Mouse (Mus musculus) ovary, adult 2 months (tissue): ENCODE results near the gene Hes1. TPM values are rescaled to one million over a fixed set of nuclear protein-coding genes. Genes with fewer than 3 reads are reported as not detected.

Source experiments
- polyA plus RNA-seq: library from polyadenylated mRNA; depleted of rRNA; stranded (reverse); fragments of >200 nt; gene quantifications from 2 replicates; pipeline ENCODE4 v1.2.3, GENCODE M21; 2012; rRNA removed

The Hes1 gene
- polyA plus RNA-seq, result 307 and 412 TPM in 2 replicates

DNA sequence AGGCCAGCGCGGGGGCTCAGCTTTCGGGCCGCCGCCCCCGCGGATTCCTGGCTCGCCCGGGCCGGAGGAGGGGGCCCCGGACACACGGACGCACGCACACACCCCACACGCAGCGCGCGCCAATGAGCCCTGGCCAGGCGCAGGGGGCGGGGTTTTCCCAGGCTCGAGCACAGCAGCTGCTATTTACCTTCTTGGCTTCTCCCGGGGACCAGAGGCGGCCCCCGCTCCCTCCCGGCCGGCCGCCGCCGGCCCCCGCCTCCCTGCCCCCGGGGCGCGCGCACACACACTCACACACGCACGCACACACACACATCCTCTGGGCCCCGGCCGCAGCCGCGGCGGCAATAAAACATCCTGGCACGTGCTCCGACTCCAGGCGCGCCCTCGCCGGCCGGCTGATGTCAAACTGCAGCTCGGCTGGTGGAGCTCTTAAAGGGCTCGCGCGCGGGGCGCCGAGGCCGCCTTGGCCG, at the start of gene Hes1:
Hes1 (plus strand) TSS at position 401 of the 470 bp plus-strand sequence.

Other genes starting within 250 kb of the Hes1 start
- gene Cpn2, start 203.1 kb downstream of the Hes1 start, polyA plus RNA-seq, result 0.21 TPM in 1 of 2 replicates, not detected in the other
- 0.62 and 1.0 TPM in 2 replicates for gene Lrrc15, start 218.9 kb downstream of the Hes1 start, polyA plus RNA-seq
- gene Gp5, start 246.4 kb downstream of the Hes1 start, polyA plus RNA-seq, result 0.48 and 1.5 TPM in 2 replicates